Mouse (Mus musculus) embryonic fibroblast, embryonic 13.5 days (primary cell): ENCODE results near the gene Rdh16f2.
A peak's percentile ranks its signal among the peaks of the same experiment; 100 is the strongest.

Source experiments
- CTCF ChIP-seq: IDR thresholded peaks from 2 replicates; pipeline ENCODE4 v1.5.1; 2011; ENCODE audit warnings: mild to moderate bottlenecking, control low read depth, low read length, moderate library complexity, borderline replicate concordance; ENCODE audit not compliant: insufficient read depth
- POLR2A ChIP-seq: IDR thresholded peaks from 2 replicates; pipeline ENCODE4 v1.6.1; 2011; ENCODE audit warnings: low read depth, mild to moderate bottlenecking, control low read depth, low read length, moderate library complexity

- TF ChIP-seq CTCF = peak; percentile 62; the same call in 1 of the 2 replicates
- no peak for TF ChIP-seq POLR2A
These were observed 40.9 kb upstream of the Rdh16f2 start for GRCm38 (mm10) chr10:127825386-127825785.
